Mouse (Mus musculus): Measurements from ENCODE around the gene Rpl26. TPM values are rescaled to one million over a fixed set of nuclear protein-coding genes. Genes with fewer than 3 reads are reported as not detected.

The Rpl26 gene
- polyA plus RNA-seq, 1 experiment from 2014 or later, result 869 TPM

- DNase-seq (ENCODE audit: low spot score), result no peak
- Histone ChIP-seq H3K9me3 (no peaks in the 10 kb centered on the region), H3K36me3 (no peaks in the 10 kb centered on the region), H3K4me1 (peaks cover 19% of the 10 kb centered on the region), H3K27ac (no peak overlapping the region), H3K4me3 (no peak overlapping the region), H3K27me3 (ENCODE audit: insufficient read depth, poor library complexity, severe bottlenecking) (peaks cover 10% of the 10 kb centered on the region; the same call in 1 of the 2 replicates)
- WGBS, result 65% methylated on average over 12 of the region's 12 CpGs
Observed at GRCm38 (mm10) chr11:68893911-68894464, 7.4 kb upstream of the Rpl26 start.

DNA sequence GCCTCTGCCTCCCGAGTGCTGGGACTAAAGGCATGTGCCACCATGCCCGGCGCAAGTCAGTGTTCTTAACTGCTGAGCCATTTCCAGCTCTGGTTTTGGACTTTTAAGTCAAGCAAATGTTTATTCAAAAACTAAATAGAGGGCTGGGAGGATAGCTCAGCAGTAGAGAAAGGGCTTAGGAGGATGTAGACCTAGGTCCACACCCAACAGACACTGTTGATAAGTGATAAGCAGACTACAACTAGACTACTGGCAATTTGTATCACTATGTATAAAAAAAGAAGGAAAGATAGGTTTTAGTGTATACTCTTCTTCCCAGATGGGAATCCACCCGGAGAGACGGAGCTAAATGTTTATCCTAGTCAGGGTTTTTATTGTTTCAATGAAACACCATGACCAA lies 5.1 kb upstream of the Rpl26 start:
- DNase-seq (ENCODE audit: low spot score), result no peak
- no peaks in the 10 kb centered on the region for H3K36me3 ChIP-seq

DNA sequence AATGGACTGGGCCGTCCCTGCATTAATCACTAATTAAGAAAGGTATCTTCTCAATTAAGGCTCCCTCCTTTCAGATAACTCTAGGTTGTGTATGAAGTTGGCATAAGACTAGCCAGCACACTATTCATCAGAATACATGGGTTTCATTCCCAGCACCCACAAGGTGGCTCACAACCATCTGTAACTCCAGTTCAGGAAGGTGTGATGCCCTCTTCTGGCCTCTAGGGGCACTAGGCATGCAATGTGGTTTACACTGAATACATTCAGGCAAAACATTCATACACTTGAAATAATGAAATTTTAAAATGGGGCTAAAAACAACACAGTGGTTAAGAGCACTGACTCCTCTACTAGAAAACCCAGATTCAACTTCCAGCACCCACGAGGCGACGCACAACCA lies 4.3 kb upstream of the Rpl26 start:
- WGBS, result 41% methylated on average over 4 of the region's 4 CpGs
- no peak for DNase-seq (ENCODE audit: low spot score)
- H3K27me3 ChIP-seq (ENCODE audit: insufficient read depth, poor library complexity, severe bottlenecking), result peaks cover 10% of the 10 kb centered on the region; the same call in 1 of the 2 replicates

More for the DNA sequence above, 5.1 kb upstream of the Rpl26 start:
- Histone ChIP-seq H3K4me3 (no peak overlapping the region), H3K4me1 (peaks cover 26% of the 10 kb centered on the region), H3K27me3 (ENCODE audit: insufficient read depth, poor library complexity, severe bottlenecking) (peaks cover 10% of the 10 kb centered on the region; the same call in 1 of the 2 replicates), H3K9me3 (no peaks in the 10 kb centered on the region), H3K27ac (no peak overlapping the region)
- 91% methylated on average over 5 of the region's 5 CpGs for WGBS

GRCm38 (mm10) chr11:68897838-68898237 lies 3.5 kb upstream of the Rpl26 start:
- H3K36me3 ChIP-seq, result peaks cover 5% of the 10 kb centered on the region
- H3K4me1 ChIP-seq, result peaks cover 20% of the 10 kb centered on the region
- H3K4me3 ChIP-seq, result no peak overlapping the region
- no peaks in the 10 kb centered on the region for H3K9me3 ChIP-seq
- no peak for DNase-seq (ENCODE audit: low spot score)
- H3K27ac ChIP-seq, result no peak overlapping the region
- WGBS, result 64% methylated on average over 6 of the region's 6 CpGs
- H3K27me3 ChIP-seq (ENCODE audit: insufficient read depth, poor library complexity, severe bottlenecking), result peaks cover 7% of the 10 kb centered on the region; the same call in 1 of the 2 replicates

More for the DNA sequence above, 4.3 kb upstream of the Rpl26 start:
- Histone ChIP-seq H3K4me3 (no peak overlapping the region), H3K27ac (no peak overlapping the region), H3K9me3 (no peaks in the 10 kb centered on the region), H3K4me1 (peaks cover 22% of the 10 kb centered on the region), H3K36me3 (no peaks in the 10 kb centered on the region)

DNA sequence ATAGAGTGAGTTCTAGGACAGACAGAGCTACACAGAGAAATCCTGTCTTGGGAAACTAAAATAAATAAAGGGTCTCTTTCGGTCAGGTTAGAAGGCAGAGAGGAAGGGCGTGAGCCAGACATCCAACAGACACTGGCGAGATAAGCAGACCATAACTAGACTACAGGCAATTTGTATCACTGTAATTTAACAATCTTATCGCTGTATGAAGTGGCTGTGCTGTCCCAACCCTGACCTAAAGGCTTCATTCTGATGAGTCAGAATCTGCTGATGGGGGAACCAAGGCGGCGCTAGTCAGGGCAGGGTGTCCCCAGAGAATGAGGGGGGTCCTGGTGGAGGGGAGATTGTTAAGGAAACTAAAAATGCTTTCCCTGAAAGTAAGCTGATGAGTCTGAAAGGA lies 2.6 kb upstream of the Rpl26 start:
- Histone ChIP-seq H3K27ac (no peak overlapping the region), H3K4me3 (no peak overlapping the region), H3K36me3 (peaks cover 15% of the 10 kb centered on the region), H3K4me1 (peaks cover 21% of the 10 kb centered on the region; the same call in 1 of the 2 replicates), H3K27me3 (ENCODE audit: insufficient read depth, poor library complexity, severe bottlenecking) (peaks cover 3% of the 10 kb centered on the region; the same call in 1 of the 2 replicates), H3K9me3 (no peaks in the 10 kb centered on the region)
- 72% methylated on average over 6 of the region's 6 CpGs for WGBS
- DNase-seq (ENCODE audit: low spot score), result no peak

DNA sequence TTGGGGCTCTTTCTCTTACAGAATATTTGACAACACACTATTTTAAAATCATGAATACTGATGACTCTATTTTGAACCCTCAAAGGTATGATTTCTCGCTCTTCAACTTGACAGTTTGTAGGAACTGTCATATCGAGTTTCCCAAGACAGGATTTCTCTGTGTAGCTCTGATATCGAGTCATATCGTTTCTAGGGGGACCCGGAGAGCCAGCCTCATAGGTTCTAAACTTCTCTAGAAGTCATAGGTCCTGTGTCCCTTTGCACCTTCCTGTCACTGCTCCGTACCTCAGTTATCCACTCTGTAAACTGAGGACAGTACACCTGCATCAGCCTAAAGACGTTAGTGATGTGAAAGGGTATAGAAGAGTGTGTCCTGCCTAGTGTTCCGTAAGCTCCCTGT lies 1.6 kb upstream of the Rpl26 start:
- DNase-seq (ENCODE audit: low spot score), result no peak
- Histone ChIP-seq H3K36me3 (peaks cover 25% of the 10 kb centered on the region), H3K9me3 (no peaks in the 10 kb centered on the region), H3K4me1 (peaks cover 21% of the 10 kb centered on the region; the same call in 1 of the 2 replicates), H3K27me3 (ENCODE audit: insufficient read depth, poor library complexity, severe bottlenecking) (no peaks in the 10 kb centered on the region), H3K27ac (no peak overlapping the region), H3K4me3 (no peak overlapping the region)
- WGBS, result 86% methylated on average over 8 of the region's 8 CpGs

DNA sequence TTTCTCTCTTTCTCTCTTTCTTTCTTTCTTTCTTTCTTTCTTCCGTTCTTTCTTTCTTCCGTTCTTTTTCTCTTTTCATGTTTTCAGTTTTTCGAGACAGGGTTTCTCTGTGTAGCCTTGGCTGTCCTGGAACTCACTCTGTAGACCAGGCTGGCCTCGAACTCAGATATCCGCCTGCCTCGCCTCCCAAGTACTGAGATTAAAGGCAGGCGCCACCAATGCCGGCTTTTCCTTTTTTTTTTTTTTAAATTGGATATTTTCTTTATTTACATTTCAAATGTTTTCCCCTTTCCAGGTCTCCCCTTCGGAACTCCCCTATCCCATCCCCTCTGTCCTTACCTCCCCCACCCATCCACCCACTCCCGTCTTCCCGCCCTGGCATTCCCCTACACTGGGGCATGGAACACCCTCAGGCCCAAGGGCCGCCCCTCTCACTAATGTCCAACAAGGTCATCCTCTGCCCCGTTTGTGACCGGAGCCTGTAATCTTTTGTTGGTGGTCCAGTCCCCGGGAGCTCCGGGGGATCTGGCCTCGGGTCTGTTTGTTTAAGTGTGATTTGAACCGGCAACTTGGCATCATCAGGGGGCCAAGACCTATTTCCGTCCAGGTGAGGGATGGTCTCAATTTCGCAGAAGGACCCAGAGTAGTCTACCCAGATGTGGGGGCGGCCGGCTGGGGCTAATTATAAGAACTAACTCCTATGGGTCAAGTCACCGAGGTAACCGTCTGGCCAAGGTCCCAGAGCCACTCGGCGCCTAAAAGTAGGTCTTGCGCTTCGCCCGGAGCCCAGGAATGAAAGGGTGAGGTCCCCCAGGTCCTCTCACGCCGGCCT lies 648 bp upstream of the Rpl26 start:
- Histone ChIP-seq H3K9me3 (no peaks in the 10 kb centered on the region), H3K27ac (peak overlapping the region; percentile 99), H3K27me3 (ENCODE audit: insufficient read depth, poor library complexity, severe bottlenecking) (no peaks in the 10 kb centered on the region), H3K4me3 (peak overlapping the region; percentile 99), H3K36me3 (peaks cover 34% of the 10 kb centered on the region), H3K4me1 (peaks cover 21% of the 10 kb centered on the region; the same call in 1 of the 2 replicates)
- 24% methylated on average over 31 of the region's 31 CpGs for WGBS
- DNase-seq (ENCODE audit: low spot score), result no peak

DNA sequence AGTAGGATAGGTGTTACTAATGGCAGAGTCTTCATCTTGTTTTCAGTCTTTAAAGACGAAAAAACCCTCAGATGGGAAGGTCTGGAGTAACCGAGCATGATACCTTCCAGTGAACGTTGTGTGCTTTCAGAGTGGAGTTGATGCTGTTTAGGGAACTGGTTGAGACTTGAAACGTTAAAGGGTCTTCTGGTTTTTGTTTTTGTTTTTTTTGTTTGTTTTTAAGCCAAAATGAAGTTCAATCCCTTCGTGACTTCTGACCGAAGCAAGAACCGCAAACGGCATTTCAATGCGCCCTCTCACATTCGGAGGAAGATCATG lies 623 bp downstream of the Rpl26 start:
- WGBS, result 3% methylated on average over 10 of the region's 10 CpGs
- H3K27me3 ChIP-seq (ENCODE audit: insufficient read depth, poor library complexity, severe bottlenecking), result no peaks in the 10 kb centered on the region
- no peaks in the 10 kb centered on the region for H3K9me3 ChIP-seq
- H3K27ac ChIP-seq, result peak overlapping the region; percentile 99
- peak overlapping the region; percentile 99 for H3K4me3 ChIP-seq
- H3K4me1 ChIP-seq, result peaks cover 21% of the 10 kb centered on the region; the same call in 1 of the 2 replicates
- H3K36me3 ChIP-seq, result peaks cover 47% of the 10 kb centered on the region
- no peak for DNase-seq (ENCODE audit: low spot score)

DNA sequence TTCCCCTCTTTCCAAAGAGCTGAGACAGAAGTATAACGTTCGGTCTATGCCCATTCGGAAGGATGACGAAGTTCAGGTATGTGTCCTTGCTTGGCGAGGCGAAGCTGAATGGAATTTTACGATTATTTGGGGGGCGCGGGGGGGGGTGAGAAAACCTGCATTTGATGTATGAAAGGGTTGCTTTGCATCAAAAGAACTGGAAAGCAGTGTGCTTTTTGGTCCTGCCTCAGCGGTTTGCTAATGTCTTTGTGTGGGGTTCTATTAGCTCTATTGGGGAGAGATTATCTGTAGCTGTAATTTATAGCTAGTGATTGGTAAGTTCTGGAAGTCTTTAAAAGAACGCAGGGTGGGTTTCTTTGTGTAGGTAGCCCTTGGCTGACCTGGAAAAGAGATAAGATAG lies 984 bp downstream of the Rpl26 start:
- peak overlapping the region; percentile 99 for H3K4me3 ChIP-seq
- peaks cover 21% of the 10 kb centered on the region; the same call in 1 of the 2 replicates for H3K4me1 ChIP-seq
- no peaks in the 10 kb centered on the region for H3K9me3 ChIP-seq
- H3K36me3 ChIP-seq, result peaks cover 48% of the 10 kb centered on the region
- no peak for DNase-seq (ENCODE audit: low spot score)
- 3% methylated on average over 11 of the region's 11 CpGs for WGBS
- H3K27ac ChIP-seq, result peak overlapping the region; percentile 99
- H3K27me3 ChIP-seq (ENCODE audit: insufficient read depth, poor library complexity, severe bottlenecking), result no peaks in the 10 kb centered on the region

DNA sequence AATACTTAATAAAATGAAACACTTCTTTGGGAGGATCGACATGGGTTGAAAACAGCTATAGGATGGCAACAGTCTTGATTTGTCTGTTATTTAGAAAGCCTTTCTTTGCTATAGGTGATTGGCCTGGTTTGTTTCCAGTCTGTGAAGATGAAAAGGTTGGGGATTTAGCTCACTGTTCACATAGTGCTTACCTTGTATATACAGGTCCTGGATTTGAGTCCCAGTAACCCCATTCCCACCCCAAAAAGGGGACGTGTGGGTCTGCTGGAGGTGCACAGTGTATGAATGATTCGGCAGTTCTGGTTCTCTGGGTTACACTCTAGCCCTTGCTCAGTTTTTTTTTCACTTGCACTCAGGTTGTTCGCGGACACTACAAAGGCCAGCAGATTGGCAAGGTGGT lies 1.4 kb downstream of the Rpl26 start:
- Histone ChIP-seq H3K27me3 (ENCODE audit: insufficient read depth, poor library complexity, severe bottlenecking) (no peaks in the 10 kb centered on the region), H3K36me3 (peaks cover 48% of the 10 kb centered on the region), H3K4me3 (peak overlapping the region; percentile 99), H3K27ac (0 out of 2 replicates have a peak overlapping the region, but pooled peaks have one; percentile 99), H3K4me1 (peaks cover 21% of the 10 kb centered on the region; the same call in 1 of the 2 replicates), H3K9me3 (no peaks in the 10 kb centered on the region)
- 78% methylated on average over 5 of the region's 5 CpGs for WGBS
- DNase-seq (ENCODE audit: low spot score), result no peak

- peaks cover 48% of the 10 kb centered on the region for H3K36me3 ChIP-seq
- peaks cover 21% of the 10 kb centered on the region; the same call in 1 of the 2 replicates for H3K4me1 ChIP-seq
- no peaks in the 10 kb centered on the region for H3K9me3 ChIP-seq
- no peak for DNase-seq (ENCODE audit: low spot score)
- H3K27me3 ChIP-seq (ENCODE audit: insufficient read depth, poor library complexity, severe bottlenecking), result no peaks in the 10 kb centered on the region
- H3K27ac ChIP-seq, result no peak overlapping the region
- no peak overlapping the region for H3K4me3 ChIP-seq
- WGBS, result 89% methylated on average over 2 of the region's 2 CpGs
Observed at GRCm38 (mm10) chr11:68903775-68904174, 2.4 kb downstream of the Rpl26 start.

DNA sequence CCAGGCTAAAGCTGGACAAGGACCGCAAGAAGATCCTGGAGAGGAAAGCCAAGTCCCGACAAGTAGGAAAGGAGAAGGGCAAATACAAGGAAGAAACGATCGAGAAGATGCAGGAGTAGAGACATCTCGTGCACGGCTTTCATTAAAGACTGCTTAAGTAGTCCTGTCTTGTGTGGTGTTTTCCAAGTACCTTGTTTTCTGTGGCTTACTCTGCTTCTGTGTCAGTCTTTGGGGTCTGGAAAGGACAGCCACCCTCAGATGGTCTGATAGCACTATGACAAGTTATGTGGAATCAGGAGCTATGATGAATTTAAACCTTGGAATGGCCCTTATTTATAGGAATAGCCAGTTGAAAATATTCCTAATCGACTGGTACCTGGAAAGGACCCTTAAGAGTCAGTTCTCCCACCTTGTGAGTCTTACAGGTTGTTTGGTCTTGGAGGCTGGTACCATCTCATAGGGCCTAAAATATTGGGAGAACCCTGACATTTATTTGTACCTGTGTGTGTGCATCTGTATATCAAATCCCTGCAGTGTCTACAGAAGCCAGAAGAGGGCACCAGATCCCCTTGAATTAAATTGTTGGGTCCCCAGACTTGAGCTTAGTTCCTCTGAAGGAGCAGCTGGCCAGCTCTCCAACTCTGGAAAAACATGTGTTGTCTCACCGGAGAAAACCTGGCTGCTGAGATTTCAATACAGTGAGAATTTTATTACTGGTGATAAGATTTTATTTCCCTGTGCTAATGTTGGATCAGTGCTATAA lies 3.2 kb downstream of the Rpl26 start:
- no peak for DNase-seq (ENCODE audit: low spot score)
- Histone ChIP-seq H3K4me3 (no peak overlapping the region), H3K4me1 (peaks cover 23% of the 10 kb centered on the region; the same call in 1 of the 2 replicates), H3K27me3 (ENCODE audit: insufficient read depth, poor library complexity, severe bottlenecking) (no peaks in the 10 kb centered on the region), H3K9me3 (no peaks in the 10 kb centered on the region), H3K36me3 (peaks cover 48% of the 10 kb centered on the region), H3K27ac (no peak overlapping the region)
- WGBS, result 82% methylated on average over 8 of the region's 8 CpGs

DNA sequence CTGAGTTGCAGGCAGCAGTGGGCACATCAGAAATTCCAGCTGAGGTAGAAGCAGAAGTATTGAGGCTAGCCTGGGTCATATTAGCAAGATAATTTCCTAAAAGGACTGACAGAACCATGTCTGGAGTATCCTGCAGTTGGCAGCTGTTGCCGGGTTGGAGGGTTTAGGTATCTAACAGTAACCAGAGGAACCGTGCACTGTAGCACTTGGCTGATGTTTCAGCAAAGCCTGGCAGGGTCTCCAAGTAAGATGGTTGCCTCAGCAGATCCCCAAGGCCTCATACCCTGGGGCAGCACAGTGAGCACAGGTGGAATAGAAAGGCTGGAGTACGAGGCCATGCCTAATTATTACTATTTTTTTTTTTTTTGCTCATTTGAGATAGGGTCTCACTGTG lies 3.8 kb downstream of the Rpl26 start:
- WGBS, result 90% methylated on average over 3 of the region's 3 CpGs
- H3K27me3 ChIP-seq (ENCODE audit: insufficient read depth, poor library complexity, severe bottlenecking), result no peaks in the 10 kb centered on the region
- H3K4me1 ChIP-seq, result peaks cover 23% of the 10 kb centered on the region; the same call in 1 of the 2 replicates
- H3K4me3 ChIP-seq, result no peak overlapping the region
- no peaks in the 10 kb centered on the region for H3K9me3 ChIP-seq
- H3K27ac ChIP-seq, result no peak overlapping the region
- peaks cover 48% of the 10 kb centered on the region for H3K36me3 ChIP-seq
- no peak for DNase-seq (ENCODE audit: low spot score)
